Mouse (Mus musculus) heart, postnatal 0 days (tissue): ENCODE measurements at regions not wholly inside any gene's neighbourhood (a gene's known extent, or its start where the extent isn't known, plus 50 kb on each side); places are given as distances from the start of the nearest gene placed in this dataset.

Experiments used
- CTCF ChIP-seq: IDR thresholded peaks from 2 replicates; pipeline ENCODE4 v1.5.1; 2016; ENCODE audit warnings: antibody characterized with exemption, control low read depth, low read depth
- EP300 ChIP-seq: IDR thresholded peaks from 2 replicates; pipeline ENCODE4 v1.6.1; 2016; ENCODE audit warnings: antibody characterized with exemption, low read depth

- TF ChIP-seq CTCF (no peak), EP300 (no peak)
These were observed 370.7 kb upstream of the Slc5a7 start for GRCm38 (mm10) chr17:54669499-54669898.
